Mouse (Mus musculus) G1E (cell line): ENCODE data around the gene Gal.

Experiments
- CTCF ChIP-seq: IDR thresholded peaks from 2 replicates; pipeline ENCODE4 v1.5.1; 2012; ENCODE audit warnings: low read depth, low read length, inconsistent platforms, mixed read lengths
- GATA1 ChIP-seq: IDR thresholded peaks from 2 replicates; pipeline ENCODE4 v1.6.1; 2012; ENCODE audit warnings: borderline replicate concordance, low read length, inconsistent platforms, mixed read lengths
- POLR2AphosphoS5 ChIP-seq: IDR thresholded peaks from 2 replicates; pipeline ENCODE4 v1.6.1; 2012; ENCODE audit warnings: low read depth, low read length, inconsistent platforms; ENCODE audit not compliant: insufficient replicate concordance
- TAL1 ChIP-seq: conservative IDR thresholded peaks from 2 replicates; pipeline ENCODE4 v1.6.1; 2012; ENCODE audit warnings: low read depth, low read length, inconsistent platforms, mixed read lengths

- no peak for TF ChIP-seq CTCF
- no peak for TF ChIP-seq TAL1
- TF ChIP-seq GATA1 = no peak
- no peak for TF ChIP-seq POLR2AphosphoS5
These were observed 33.0 kb upstream of the Gal start for GRCm38 (mm10) chr19:3447348-3447747.
